Mouse (Mus musculus) myocyte (in vitro differentiated cells): ENCODE results near the gene Gm21983.

Experiments used
- MYOD1 ChIP-seq, 3 experiments: IDR thresholded peaks; one replicate each; pipeline ENCODE4 v1.6.1; 2011; ENCODE audit warnings: control low read depth in 2 of 3, low read depth in 2 of 3, mild to moderate bottlenecking in 2 of 3, moderate library complexity in 1 of 3; ENCODE audit not compliant: insufficient read length in 2 of 3, control insufficient read depth in 1 of 3
- POLR2A ChIP-seq: IDR thresholded peaks from one replicate; pipeline ENCODE4 v1.6.1; 2011; ENCODE audit warnings: low read depth, mild to moderate bottlenecking, control low read depth, moderate library complexity; ENCODE audit not compliant: insufficient read length
- SRF ChIP-seq: IDR thresholded peaks from one replicate; pipeline ENCODE4 v1.6.1; 2011; ENCODE audit warnings: low read depth; ENCODE audit not compliant: control insufficient read depth, insufficient read length

DNA sequence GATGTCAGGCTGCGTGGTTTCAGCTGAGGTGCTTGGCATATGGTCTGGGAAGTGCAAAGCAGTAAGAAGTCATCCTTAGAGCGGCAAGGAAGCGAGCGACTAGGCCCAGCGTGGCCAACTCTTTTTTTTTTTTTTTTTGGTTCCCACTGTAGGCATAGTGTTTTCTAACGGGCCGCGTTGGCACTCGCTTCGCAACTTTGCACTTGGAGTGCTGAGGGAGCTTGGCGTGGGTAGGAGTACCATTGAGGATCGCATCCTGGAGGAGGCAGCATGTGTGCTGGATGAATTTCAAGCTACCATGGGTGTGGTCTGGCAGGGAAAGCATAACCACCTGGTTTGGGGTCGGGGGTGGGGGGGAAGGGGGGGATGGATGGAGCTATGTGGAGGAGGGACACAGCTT lies 24.9 kb downstream of the Gm21983 start:
- TF ChIP-seq POLR2A (no peak), SRF (no peak), MYOD1 (IDR thresholded peaks at IDR 0.05; ENCODE audit: control insufficient read depth in 1 of 3, insufficient read length in 2 of 3, low read depth in 2 of 3) (no peak)
